Mouse (Mus musculus): ENCODE measurements at regions not wholly inside any gene's neighbourhood (a gene's known extent, or its start where the extent isn't known, plus 50 kb on each side); places are given as distances from the start of the nearest gene placed in this dataset.

- Histone ChIP-seq H3K4me3 (ENCODE audit: control insufficient read depth, insufficient read depth, low read length) (no peak overlapping the region), H3K27me3 (ENCODE audit: control insufficient read depth, insufficient read depth, low read length) (no peaks in the 10 kb centered on the region), H3K27ac (ENCODE audit: control insufficient read depth, insufficient read depth, low read length) (no peak overlapping the region), H3K4me1 (replicated peaks; ENCODE audit: control insufficient read depth, insufficient read depth, low read length) (no peaks in the 10 kb centered on the region), H3K36me3 (ENCODE audit: control insufficient read depth, insufficient read depth, low read length) (no peaks in the 10 kb centered on the region)
- TF ChIP-seq POLR2A (IDR thresholded peaks at IDR 0.05; ENCODE audit: control insufficient read depth, extremely low read depth, insufficient read depth, low read length, poor library complexity) (no peak), CTCF (IDR thresholded peaks at IDR 0.05; ENCODE audit: borderline replicate concordance, control insufficient read depth, extremely low read depth, insufficient read depth, low read length, poor library complexity) (no peak)
- no peak for DNase-seq
- WGBS, result 87% methylated on average over 7 of the region's 7 CpGs
These were observed 69.6 kb upstream of the Slc22a12 start for GRCm38 (mm10) chr19:6612441-6612840.

DNA sequence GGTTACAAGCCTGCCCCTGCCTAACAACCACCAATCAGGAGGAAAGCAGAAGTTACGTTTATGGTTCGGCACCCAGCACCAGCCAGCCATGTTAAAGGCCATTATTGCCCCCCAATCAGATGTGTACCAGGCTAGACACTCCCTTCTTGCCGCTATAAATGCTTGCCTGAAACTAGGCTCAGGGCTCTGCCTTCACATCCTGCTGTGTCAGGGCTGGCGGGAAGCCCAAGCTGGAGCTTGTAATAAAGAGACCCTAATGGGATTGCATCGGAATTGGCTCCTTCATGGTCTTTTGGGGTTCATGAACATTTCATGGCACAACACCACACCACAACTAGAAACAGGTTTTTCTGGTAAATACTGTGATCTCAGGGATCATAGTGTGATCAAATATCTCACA lies 69.1 kb upstream of the Slc22a12 start:
- Histone ChIP-seq H3K36me3 (ENCODE audit: control insufficient read depth, insufficient read depth, low read length) (no peaks in the 10 kb centered on the region), H3K4me1 (replicated peaks; ENCODE audit: control insufficient read depth, insufficient read depth, low read length) (no peaks in the 10 kb centered on the region), H3K4me3 (ENCODE audit: control insufficient read depth, insufficient read depth, low read length) (no peak overlapping the region), H3K27me3 (ENCODE audit: control insufficient read depth, insufficient read depth, low read length) (no peaks in the 10 kb centered on the region), H3K27ac (ENCODE audit: control insufficient read depth, insufficient read depth, low read length) (no peak overlapping the region)
- DNase-seq, result no peak
- TF ChIP-seq POLR2A (IDR thresholded peaks at IDR 0.05; ENCODE audit: control insufficient read depth, extremely low read depth, insufficient read depth, low read length, poor library complexity), result no peak
- no peak for TF ChIP-seq CTCF (IDR thresholded peaks at IDR 0.05; ENCODE audit: borderline replicate concordance, control insufficient read depth, extremely low read depth, insufficient read depth, low read length, poor library complexity)
- 84% methylated on average over 5 of the region's 5 CpGs for WGBS

GRCm38 (mm10) chr19:6610715-6611114 lies 67.9 kb upstream of the Slc22a12 start:
- 83% methylated on average over 5 of the region's 5 CpGs for WGBS
- Histone ChIP-seq H3K36me3 (ENCODE audit: control insufficient read depth, insufficient read depth, low read length) (no peaks in the 10 kb centered on the region), H3K27ac (ENCODE audit: control insufficient read depth, insufficient read depth, low read length) (no peak overlapping the region), H3K27me3 (ENCODE audit: control insufficient read depth, insufficient read depth, low read length) (no peaks in the 10 kb centered on the region), H3K4me3 (ENCODE audit: control insufficient read depth, insufficient read depth, low read length) (no peak overlapping the region), H3K4me1 (replicated peaks; ENCODE audit: control insufficient read depth, insufficient read depth, low read length) (no peaks in the 10 kb centered on the region)
- TF ChIP-seq POLR2A (IDR thresholded peaks at IDR 0.05; ENCODE audit: control insufficient read depth, extremely low read depth, insufficient read depth, low read length, poor library complexity) (no peak), CTCF (IDR thresholded peaks at IDR 0.05; ENCODE audit: borderline replicate concordance, control insufficient read depth, extremely low read depth, insufficient read depth, low read length, poor library complexity) (no peak)
- DNase-seq, result no peak

GRCm38 (mm10) chr19:6610051-6610450 lies 67.2 kb upstream of the Slc22a12 start:
- no peaks in the 10 kb centered on the region for H3K27me3 ChIP-seq (ENCODE audit: control insufficient read depth, insufficient read depth, low read length)
- H3K36me3 ChIP-seq (ENCODE audit: control insufficient read depth, insufficient read depth, low read length), result no peaks in the 10 kb centered on the region
- 74% methylated on average over 8 of the region's 8 CpGs for WGBS
- no peak overlapping the region for H3K4me3 ChIP-seq (ENCODE audit: control insufficient read depth, insufficient read depth, low read length)
- H3K4me1 ChIP-seq (replicated peaks; ENCODE audit: control insufficient read depth, insufficient read depth, low read length), result no peaks in the 10 kb centered on the region
- DNase-seq, result no peak
- H3K27ac ChIP-seq (ENCODE audit: control insufficient read depth, insufficient read depth, low read length), result no peak overlapping the region
- no peak for TF ChIP-seq POLR2A (IDR thresholded peaks at IDR 0.05; ENCODE audit: control insufficient read depth, extremely low read depth, insufficient read depth, low read length, poor library complexity)
- no peak for TF ChIP-seq CTCF (IDR thresholded peaks at IDR 0.05; ENCODE audit: borderline replicate concordance, control insufficient read depth, extremely low read depth, insufficient read depth, low read length, poor library complexity)

DNA sequence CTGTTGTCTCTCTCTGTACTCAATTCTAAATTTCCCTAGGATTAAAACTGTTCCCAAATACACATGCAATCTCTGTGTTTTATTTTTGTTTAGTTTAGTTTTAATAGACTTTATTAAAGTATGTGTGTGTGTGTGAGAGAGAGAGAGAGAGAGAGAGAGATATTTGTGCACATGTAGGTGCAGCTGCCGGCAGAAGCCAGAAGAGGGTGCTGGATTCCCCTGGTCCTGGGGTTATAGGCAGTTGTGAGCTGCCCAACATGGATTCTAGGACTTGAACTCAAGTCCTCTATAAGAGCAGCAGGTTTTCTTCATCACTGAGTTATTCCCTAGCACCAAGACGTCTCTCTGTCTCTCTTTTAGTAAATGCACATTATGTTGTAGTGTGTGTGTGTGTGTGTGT lies 64.7 kb upstream of the Slc22a12 start:
- no peak for DNase-seq
- 83% methylated on average over 2 of the region's 2 CpGs for WGBS
- Histone ChIP-seq H3K27ac (ENCODE audit: control insufficient read depth, insufficient read depth, low read length) (no peak overlapping the region), H3K4me1 (replicated peaks; ENCODE audit: control insufficient read depth, insufficient read depth, low read length) (no peaks in the 10 kb centered on the region), H3K27me3 (ENCODE audit: control insufficient read depth, insufficient read depth, low read length) (no peaks in the 10 kb centered on the region), H3K4me3 (ENCODE audit: control insufficient read depth, insufficient read depth, low read length) (no peak overlapping the region), H3K36me3 (ENCODE audit: control insufficient read depth, insufficient read depth, low read length) (no peaks in the 10 kb centered on the region)
- TF ChIP-seq CTCF (IDR thresholded peaks at IDR 0.05; ENCODE audit: borderline replicate concordance, control insufficient read depth, extremely low read depth, insufficient read depth, low read length, poor library complexity), result no peak
- no peak for TF ChIP-seq POLR2A (IDR thresholded peaks at IDR 0.05; ENCODE audit: control insufficient read depth, extremely low read depth, insufficient read depth, low read length, poor library complexity)

DNA sequence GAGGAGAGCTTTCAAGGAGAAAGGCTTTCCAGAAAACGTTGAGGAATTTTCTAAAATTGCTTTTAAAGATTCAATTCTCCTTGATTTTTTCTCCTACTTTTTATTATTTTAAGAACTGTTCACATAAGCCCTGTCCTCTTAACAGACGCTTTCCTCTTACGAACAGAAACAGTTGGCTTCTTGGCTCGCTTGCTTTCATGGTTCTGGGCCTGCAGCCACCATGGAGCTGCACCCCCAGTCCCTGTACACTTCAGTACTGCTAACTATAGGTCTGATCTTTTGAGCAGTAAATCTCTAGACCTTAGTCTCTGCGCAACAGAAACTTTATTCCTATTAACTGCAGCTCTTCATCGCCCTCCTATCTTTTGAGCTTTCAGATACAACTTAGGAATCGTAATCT lies 63.8 kb upstream of the Slc22a12 start:
- Histone ChIP-seq H3K27me3 (ENCODE audit: control insufficient read depth, insufficient read depth, low read length) (no peaks in the 10 kb centered on the region), H3K4me3 (ENCODE audit: control insufficient read depth, insufficient read depth, low read length) (no peak overlapping the region), H3K27ac (ENCODE audit: control insufficient read depth, insufficient read depth, low read length) (no peak overlapping the region), H3K4me1 (replicated peaks; ENCODE audit: control insufficient read depth, insufficient read depth, low read length) (no peaks in the 10 kb centered on the region), H3K36me3 (ENCODE audit: control insufficient read depth, insufficient read depth, low read length) (no peaks in the 10 kb centered on the region)
- WGBS, result 91% methylated on average over 7 of the region's 7 CpGs
- TF ChIP-seq CTCF (IDR thresholded peaks at IDR 0.05; ENCODE audit: borderline replicate concordance, control insufficient read depth, extremely low read depth, insufficient read depth, low read length, poor library complexity), result no peak
- no peak for TF ChIP-seq POLR2A (IDR thresholded peaks at IDR 0.05; ENCODE audit: control insufficient read depth, extremely low read depth, insufficient read depth, low read length, poor library complexity)
- no peak for DNase-seq

GRCm38 (mm10) chr19:6604702-6605101 lies 61.9 kb upstream of the Slc22a12 start:
- TF ChIP-seq CTCF (IDR thresholded peaks at IDR 0.05; ENCODE audit: borderline replicate concordance, control insufficient read depth, extremely low read depth, insufficient read depth, low read length, poor library complexity) (no peak), POLR2A (IDR thresholded peaks at IDR 0.05; ENCODE audit: control insufficient read depth, extremely low read depth, insufficient read depth, low read length, poor library complexity) (no peak)

More at GRCm38 (mm10) chr19:6604702-6605101, 61.9 kb upstream of the Slc22a12 start:
- H3K4me3 ChIP-seq (ENCODE audit: control insufficient read depth, insufficient read depth, low read length), result no peak overlapping the region
- H3K27ac ChIP-seq (ENCODE audit: control insufficient read depth, insufficient read depth, low read length), result no peak overlapping the region
- WGBS, result 70% methylated on average over 8 of the region's 8 CpGs
- H3K27me3 ChIP-seq (ENCODE audit: control insufficient read depth, insufficient read depth, low read length), result no peaks in the 10 kb centered on the region
- H3K4me1 ChIP-seq (replicated peaks; ENCODE audit: control insufficient read depth, insufficient read depth, low read length), result no peaks in the 10 kb centered on the region
- DNase-seq, result no peak
- no peaks in the 10 kb centered on the region for H3K36me3 ChIP-seq (ENCODE audit: control insufficient read depth, insufficient read depth, low read length)
